Mouse (Mus musculus) left cerebral cortex, postnatal 25 days (tissue): ENCODE measurements around the gene Saysd1. TPM values are rescaled to one million over a fixed set of nuclear protein-coding genes. Genes with fewer than 3 reads are reported as not detected.
"Not testable (repeated sequence)": the region's sequence is repeated elsewhere in the genome, so short reads cannot be mapped to it uniquely, and the experiment has no call there.

Experiments
- DNase-seq, 2 experiments: peaks; one replicate each; pipeline ENCODE4 v3.0.0; 2022; ENCODE audit warnings: low spot score in 2 of 2, mixed read lengths in 1 of 2
- intact Hi-C: fragments of 180-260 bp; cut with DNase I; formaldehyde crosslinking; loops from one replicate; pipeline ENCODE4 v1.15.1; 2025
- total RNA-seq, 2 experiments: library from RNA; stranded (reverse); gene quantifications; 2 replicates each; pipeline ENCODE4 v1.2.3; 2021

Gene Saysd1
- total RNA-seq, 2 experiments from 2014 or later, result 4.3 to 4.7 TPM

- intact Hi-C loops, result loop anchor here (1.0 to 5.0 kb wide), 5 partner anchors 90 to 361 kb away; partner anchors contain the start of genes Gng2 and Rtraf
- peak; percentile 83 to 90 for DNase-seq
These were observed 70.8 kb downstream of the Saysd1 start for GRCm38 (mm10) chr14:20067293-20068074.

GRCm38 (mm10) chr14:20064771-20065170, 73.6 kb downstream of the Saysd1 start:
- DNase-seq, result no peak

GRCm38 (mm10) chr14:20048481-20048835, 89.9 kb downstream of the Saysd1 start:
- intact Hi-C loops, result no loop called here
- DNase-seq, result no peak

More at GRCm38 (mm10) chr14:20064771-20065170, 73.6 kb downstream of the Saysd1 start:
- intact Hi-C loops, result loop anchor here (5.0 kb wide), 3 partner anchors 87 to 242 kb away; partner anchors contain the start of genes Gng2 and Rtraf

GRCm38 (mm10) chr14:20047814-20048480, 90.4 kb downstream of the Saysd1 start:
- peak; percentile 42 to 55 for DNase-seq
- intact Hi-C loops, result no loop called here

GRCm38 (mm10) chr14:20047291-20047690, 91.0 kb downstream of the Saysd1 start:
- intact Hi-C loops, result no loop called here
- no peak for DNase-seq

- no peak for DNase-seq
- intact Hi-C loops, result no loop called here
These were observed 94.3 kb downstream of the Saysd1 start for GRCm38 (mm10) chr14:20044036-20044435.

GRCm38 (mm10) chr14:20041836-20042235, 96.5 kb downstream of the Saysd1 start:
- intact Hi-C loops, result no loop called here
- no peak for DNase-seq

- intact Hi-C loops, result no loop called here
- no peak for DNase-seq
These were observed 97.4 kb downstream of the Saysd1 start for GRCm38 (mm10) chr14:20040976-20041375.

- intact Hi-C loops, result no loop called here
- DNase-seq, result no peak
These were observed 98.5 kb downstream of the Saysd1 start for GRCm38 (mm10) chr14:20039795-20040194.

GRCm38 (mm10) chr14:20032738-20033116, 105.6 kb downstream of the Saysd1 start:
- no peak for DNase-seq
- intact Hi-C loops, result no loop called here

GRCm38 (mm10) chr14:20032016-20032737, 106.2 kb downstream of the Saysd1 start:
- intact Hi-C loops, result no loop called here
- DNase-seq, result no peak

GRCm38 (mm10) chr14:20029606-20030005, 108.7 kb downstream of the Saysd1 start:
- no peak for DNase-seq
- intact Hi-C loops, result no loop called here

GRCm38 (mm10) chr14:20027475-20027874, 110.9 kb downstream of the Saysd1 start:
- DNase-seq, intact Hi-C loops: not testable (repeated sequence)

Other genes starting within 250 kb of the Saysd1 start
- 100 to 1,000 TPM; 224 to 237 TPM for gene Gng2, start 160.9 kb downstream of the Saysd1 start, total RNA-seq
- under 1 TPM; 0.18 to 0.37 TPM for gene Kcnk5, start 43.3 kb upstream of the Saysd1 start, total RNA-seq
- not detected for gene Kcnk16, start 130.7 kb upstream of the Saysd1 start, total RNA-seq
- gene Nudt13, start 156.2 kb upstream of the Saysd1 start, total RNA-seq, result 10 to 100 TPM; 15.6 to 18.8 TPM
- 10 to 100 TPM; 36.9 to 38.7 TPM for gene Ecd, start 209.6 kb upstream of the Saysd1 start, total RNA-seq
- 10 to 100 TPM; 45.6 to 50.7 TPM for gene Fam149b, start 209.6 kb upstream of the Saysd1 start, total RNA-seq